ENCODE assay signal across 21 mouse cellular contexts in the genomic region with DNA sequence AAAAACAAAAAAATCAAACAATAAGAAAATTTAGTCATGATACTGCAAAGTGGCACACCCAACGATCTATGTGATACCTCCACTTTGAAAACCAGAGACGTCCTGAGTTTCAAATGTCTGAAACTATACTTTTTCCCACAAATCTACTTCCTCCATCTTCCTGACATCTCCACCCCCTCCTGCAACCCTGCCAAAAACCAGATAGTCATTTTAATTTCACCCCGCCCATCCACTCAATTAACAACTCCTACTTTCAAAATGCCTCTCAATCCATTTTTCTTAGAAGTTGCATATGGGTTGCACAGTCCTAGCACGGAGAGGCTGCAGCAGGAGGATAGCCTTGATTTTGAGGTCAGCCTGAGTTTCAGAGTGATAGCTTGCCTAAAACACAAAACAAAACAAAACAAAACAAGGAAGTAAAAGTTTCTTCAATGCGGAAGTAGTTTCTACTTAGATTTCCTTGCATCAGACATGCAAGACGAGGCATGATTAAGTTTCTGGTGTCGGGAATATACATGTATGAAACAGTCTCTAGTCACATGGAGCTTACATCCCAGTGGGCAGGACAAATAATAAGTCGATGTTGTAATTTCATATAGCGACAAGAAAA. TPM values are rescaled to one million over a fixed set of nuclear protein-coding genes. Genes with fewer than 3 reads are reported as not detected.
DNase-seq lines count a peak whose midpoint lies in the region; ATAC-seq and TF ChIP-seq lines count a peak whose summit lies in the region.
"Had no signal": no experiment of that assay in that cellular context is flagged by ENCODE, and none has a peak within 500 bp of the region (broad histone marks: within the 10 kb centered on the region; RNA-seq: fewer than 3 reads in every experiment).

No protein-coding gene starts in this region.

- H3K27ac ChIP-seq in liver, embryonic 14.5 days = no peak overlapping the region
- H3K27ac ChIP-seq in liver, embryonic 11.5 days (ENCODE audit: low read depth, low read length) = no peak overlapping the region
- no peak overlapping the region for H3K27ac ChIP-seq in CH12.LX (ENCODE audit: insufficient read depth, low read depth)
- 0 out of 2 replicates have a peak overlapping the region, but pooled peaks have one; percentile 55 for H3K27ac ChIP-seq in brown adipose tissue, adult 24 weeks (replicated peaks; ENCODE audit: low read depth, low read length)
- H3K27ac ChIP-seq in forebrain, embryonic 16.5 days (ENCODE audit: low read length) = no peak overlapping the region
- H3K27ac ChIP-seq: embryonic facial prominence, embryonic 10.5 days; heart, adult 2 months; kidney, postnatal 0 days; limb, embryonic 15.5 days; midbrain, embryonic 10.5 days; neural tube, embryonic 13.5 days had no signal

- 55% methylated on average over 9 of the region's 9 CpGs for WGBS in liver, embryonic 14.5 days (ENCODE audit: insufficient replicate concordance)
- WGBS in liver, embryonic 11.5 days = 74% methylated on average over 9 of the region's 9 CpGs
- 93% methylated on average over 9 of the region's 9 CpGs for WGBS in forebrain, embryonic 16.5 days

- no peak for DNase-seq in liver, embryonic 14.5 days (ENCODE audit: low read depth in 3 of 3, low spot score in 3 of 3)
- no peak for DNase-seq in liver, embryonic 11.5 days (ENCODE audit: low spot score)
- DNase-seq in CH12.LX (ENCODE audit: extremely low read depth) = no peak
- DNase-seq: adrenal gland, adult 8-10 months; cerebellum, adult 18-20 months; gastrocnemius, postnatal 10 days; heart, adult 2 months; kidney, adult 11 months; spleen, adult 18-20 months; thymus, adult 2 months had no signal

- TF ChIP-seq CTCF in liver, embryonic 14.5 days (IDR thresholded peaks at IDR 0.05; ENCODE audit: low read depth) = no peak
- TF ChIP-seq CTCF in CH12.LX (conservative IDR thresholded peaks at IDR 0.05 in 1 of 2, IDR thresholded peaks at IDR 0.05 in 1 of 2; ENCODE audit: low read depth in 2 of 2, low read length in 2 of 2) = no peak

- no peak for ATAC-seq in liver, embryonic 14.5 days (ENCODE audit: insufficient read depth)
- no peak for ATAC-seq in liver, embryonic 11.5 days (replicated peaks; ENCODE audit: low FRiP score)
- ATAC-seq in megakaryocyte progenitor cell, adult 5-6 weeks (replicated peaks; ENCODE audit: poor library complexity) = peak; percentile 12
- no peak for ATAC-seq in megakaryocyte-erythroid progenitor cell, adult 5-6 weeks (replicated peaks; ENCODE audit: low FRiP score, low TSS enrichment, poor library complexity, severe bottlenecking)
- ATAC-seq in forebrain, embryonic 16.5 days = no peak
- ATAC-seq: hindbrain, embryonic 16.5 days had no signal

- in situ Hi-C loops in CH12.LX (cut with MboI; ENCODE audit: low pct_ligation_motif_present, low pct_unique_long_range_greater_than_20kb, low sequenced_read_pairs) = no loop called here

- peaks cover 8 to 9% of the 10 kb centered on the region in 2 experiments for H3K4me1 ChIP-seq in liver, embryonic 14.5 days (replicated peaks; ENCODE audit: control insufficient read depth in 2 of 2, insufficient read depth in 2 of 2, low read length in 1 of 2)
- 0 out of 2 replicates have a peak, but pooled peaks cover 3% of the 10 kb centered on the region for H3K4me1 ChIP-seq in liver, embryonic 11.5 days (replicated peaks; ENCODE audit: control insufficient read depth, insufficient read depth, low read length)
- H3K4me1 ChIP-seq in CH12.LX (ENCODE audit: control insufficient read depth in 1 of 2, insufficient read depth in 2 of 2) = peaks cover 0 to 9% of the 10 kb centered on the region in 2 experiments; a peak in 1 of 4 replicates
- no peaks in the 10 kb centered on the region for H3K4me1 ChIP-seq in brown adipose tissue, adult 24 weeks (ENCODE audit: control insufficient read depth, insufficient read depth, insufficient read length, low read length)
- peaks cover 4% of the 10 kb centered on the region for H3K4me1 ChIP-seq in forebrain, embryonic 16.5 days (replicated peaks; ENCODE audit: control insufficient read depth, insufficient read depth, low read length)

- no peaks in the 10 kb centered on the region for H3K36me3 ChIP-seq in liver, embryonic 14.5 days (replicated peaks; ENCODE audit: control insufficient read depth, insufficient read depth, low read depth)
- no peaks in the 10 kb centered on the region for H3K36me3 ChIP-seq in liver, embryonic 11.5 days (ENCODE audit: control insufficient read depth, insufficient read depth, low read length)
- H3K36me3 ChIP-seq in CH12.LX (replicated peaks in 1 of 2; ENCODE audit: control insufficient read depth in 1 of 2, insufficient read depth in 1 of 2, low read length in 1 of 2) = peaks cover 0 to 5% of the 10 kb centered on the region in 2 experiments
- no peaks in the 10 kb centered on the region for H3K36me3 ChIP-seq in forebrain, embryonic 16.5 days (ENCODE audit: control insufficient read depth, insufficient read depth)
- H3K36me3 ChIP-seq: limb, embryonic 15.5 days; neural tube, embryonic 13.5 days had no signal

- H3K79me2 ChIP-seq in CH12.LX (replicated peaks; ENCODE audit: control insufficient read depth, extremely low read depth, insufficient read depth, poor library complexity, severe bottlenecking) = peaks cover under 1% of the 10 kb centered on the region

- H3K9ac ChIP-seq in liver, embryonic 14.5 days (replicated peaks) = no peak overlapping the region
- no peak overlapping the region for H3K9ac ChIP-seq in liver, embryonic 11.5 days (ENCODE audit: low read depth, low read length)
- no peak overlapping the region for H3K9ac ChIP-seq in CH12.LX (ENCODE audit: insufficient read depth, low read depth)
- H3K9ac ChIP-seq in forebrain, embryonic 16.5 days (replicated peaks; ENCODE audit: low read depth, low read length) = no peak overlapping the region
- H3K9ac ChIP-seq: limb, embryonic 15.5 days; neural tube, embryonic 13.5 days had no signal

- no peaks in the 10 kb centered on the region for H3K27me3 ChIP-seq in liver, embryonic 14.5 days (ENCODE audit: control insufficient read depth, insufficient read depth, low read length)
- H3K27me3 ChIP-seq in liver, embryonic 11.5 days (replicated peaks; ENCODE audit: control insufficient read depth, insufficient read depth, low read length) = no peaks in the 10 kb centered on the region
- no peaks in the 10 kb centered on the region for H3K27me3 ChIP-seq in CH12.LX (replicated peaks)
- H3K27me3 ChIP-seq in forebrain, embryonic 16.5 days (replicated peaks; ENCODE audit: control insufficient read depth, insufficient read depth, low read length) = no peaks in the 10 kb centered on the region
- H3K27me3 ChIP-seq: limb, embryonic 15.5 days; neural tube, embryonic 13.5 days had no signal

- TF ChIP-seq RAD21 in CH12.LX (IDR thresholded peaks at IDR 0.05; ENCODE audit: low read depth, low read length) = no peak

- dilution Hi-C loops in CH12.LX (cut with MboI; ENCODE audit: extremely low pct_ligation_motif_present, extremely low pct_unique_long_range_greater_than_20kb, low sequenced_read_pairs) = no loop called here

- no peak overlapping the region for H3K4me3 ChIP-seq in liver, embryonic 14.5 days (ENCODE audit: insufficient read depth in 1 of 2, low read depth in 2 of 2, low read length in 2 of 2)
- H3K4me3 ChIP-seq in liver, embryonic 11.5 days (ENCODE audit: low read depth, low read length) = no peak overlapping the region
- H3K4me3 ChIP-seq in CH12.LX (replicated peaks in 1 of 3; ENCODE audit: low read depth in 2 of 3, low read length in 2 of 3, poor library complexity in 1 of 3) = no peak overlapping the region
- no peak overlapping the region; the same call in 1 of the 2 replicates for H3K4me3 ChIP-seq in brown adipose tissue, adult 24 weeks (ENCODE audit: insufficient read depth, low read depth, low read length)
- H3K4me3 ChIP-seq in forebrain, embryonic 16.5 days (replicated peaks; ENCODE audit: low read length) = no peak overlapping the region
- H3K4me3 ChIP-seq: embryonic facial prominence, embryonic 10.5 days; heart, adult 2 months; limb, embryonic 15.5 days; midbrain, embryonic 10.5 days; neural tube, embryonic 13.5 days had no signal

- 0 out of 2 replicates have a peak overlapping the region, but pooled peaks have one; percentile 8 for H3K4me2 ChIP-seq in liver, embryonic 14.5 days (ENCODE audit: low read depth)
- H3K4me2 ChIP-seq in liver, embryonic 11.5 days = no peak overlapping the region; the same call in 1 of the 2 replicates
- no peak overlapping the region for H3K4me2 ChIP-seq in CH12.LX (ENCODE audit: insufficient read depth, low read depth, poor library complexity, severe bottlenecking)
- no peak overlapping the region for H3K4me2 ChIP-seq in forebrain, embryonic 16.5 days (ENCODE audit: low read length)
- H3K4me2 ChIP-seq: limb, embryonic 15.5 days; neural tube, embryonic 13.5 days had no signal

- H3K9me3 ChIP-seq in liver, embryonic 14.5 days (ENCODE audit: control insufficient read depth, low read length) = no peaks in the 10 kb centered on the region
- H3K9me3 ChIP-seq in liver, embryonic 11.5 days (ENCODE audit: control insufficient read depth, low read length) = no peaks in the 10 kb centered on the region
- H3K9me3 ChIP-seq in CH12.LX (replicated peaks; ENCODE audit: low read length) = peaks cover 3% of the 10 kb centered on the region
- no peaks in the 10 kb centered on the region for H3K9me3 ChIP-seq in forebrain, embryonic 16.5 days (ENCODE audit: control insufficient read depth, low read length)
- H3K9me3 ChIP-seq: limb, embryonic 15.5 days; midbrain, embryonic 10.5 days; neural tube, embryonic 13.5 days had no signal

- no peak for TF ChIP-seq POLR2A in CH12.LX (IDR thresholded peaks at IDR 0.05; ENCODE audit: low read depth, low read length)

- TF ChIP-seq EP300 in liver, embryonic 14.5 days (IDR thresholded peaks at IDR 0.05; ENCODE audit: low read depth) = no peak
- TF ChIP-seq EP300 in CH12.LX (IDR thresholded peaks at IDR 0.05; ENCODE audit: low read length) = no peak

RNA-seq across cellular contexts. Expression of a gene that starts 4.7 kb away (rescaled TPM):
- polyA plus RNA-seq in liver, embryonic 14.5 days (2012; rRNA removed) = 1.5 and 2.3 TPM in 2 replicates
- polyA plus RNA-seq in liver, embryonic 14.5 days (2014; fragmentation: Nextera tagmentation; extraction: Ambion mirVana) = 0.25 and 0.47 TPM in 2 replicates
- 1.3 and 1.9 TPM in 2 replicates for polyA plus RNA-seq in liver, embryonic 11.5 days (2014; fragmentation: Nextera tagmentation; extraction: Ambion mirVana)
- total RNA-seq in CH12.LX (2012; rRNA removed) (0.72 and 0.84 TPM in 2 replicates), CH12.LX (2014; rRNA removed) (0.50 and 1.0 TPM in 2 replicates)
- polyA plus RNA-seq in CH12.LX (2012; ENCODE audit: insufficient read length, low read depth) = 4.5 and 5.8 TPM in 2 replicates
- 1.8 TPM in 1 of 2 replicates, not detected in the other for polyA plus RNA-seq in brown adipose tissue, adult 24 weeks (2012; ENCODE audit: insufficient read depth, insufficient read length, missing spikeins)
- 0.98 and 1.2 TPM in 2 replicates for total RNA-seq in megakaryocyte progenitor cell, adult 5-6 weeks (2015)
- 1.9 TPM in 1 of 2 replicates, not detected in the other for total RNA-seq in megakaryocyte progenitor cell, adult 5-6 weeks (2017)
- total RNA-seq in megakaryocyte-erythroid progenitor cell, adult 5-6 weeks (2014; fragmentation: Nextera tagmentation) = 2.8 TPM in 1 of 2 replicates, not detected in the other
- total RNA-seq in megakaryocyte-erythroid progenitor cell, adult 5-6 weeks (2017) = 6.2 TPM in 1 of 2 replicates, not detected in the other
- 2.2 and 3.1 TPM in 2 replicates for polyA plus RNA-seq in forebrain, embryonic 16.5 days (2015; fragmentation: Nextera tagmentation; extraction: Ambion mirVana)
- total RNA-seq: hematopoietic stem cell, adult 5-6 weeks had no signal

RNA-seq across cellular contexts. Expression of a gene that starts 4.8 kb away (rescaled TPM):
- polyA plus RNA-seq in liver, embryonic 14.5 days (2012; rRNA removed) = 68.1 and 157 TPM in 2 replicates
- 62.4 and 64.4 TPM in 2 replicates for polyA plus RNA-seq in liver, embryonic 14.5 days (2014; fragmentation: Nextera tagmentation; extraction: Ambion mirVana)
- polyA plus RNA-seq in liver, embryonic 11.5 days (2014; fragmentation: Nextera tagmentation; extraction: Ambion mirVana) = 150 and 152 TPM in 2 replicates
- total RNA-seq in CH12.LX (2012; rRNA removed) (19.0 and 28.2 TPM in 2 replicates), CH12.LX (2014; rRNA removed) (41.3 and 52.2 TPM in 2 replicates)
- polyA plus RNA-seq in CH12.LX (2012; ENCODE audit: insufficient read length, low read depth) = 319 and 373 TPM in 2 replicates
- 75.8 and 84.9 TPM in 2 replicates for polyA plus RNA-seq in brown adipose tissue, adult 24 weeks (2012; ENCODE audit: insufficient read depth, insufficient read length, missing spikeins)
- 378 and 387 TPM in 2 replicates for total RNA-seq in megakaryocyte progenitor cell, adult 5-6 weeks (2015)
- total RNA-seq in megakaryocyte progenitor cell, adult 5-6 weeks (2017) = 92.7 and 143 TPM in 2 replicates
- total RNA-seq in megakaryocyte-erythroid progenitor cell, adult 5-6 weeks (2014; fragmentation: Nextera tagmentation) = 420 and 448 TPM in 2 replicates
- total RNA-seq in megakaryocyte-erythroid progenitor cell, adult 5-6 weeks (2017) = 177 and 197 TPM in 2 replicates
- polyA plus RNA-seq in forebrain, embryonic 16.5 days (2015; fragmentation: Nextera tagmentation; extraction: Ambion mirVana) = 164 and 187 TPM in 2 replicates

RNA-seq across cellular contexts. Expression of a gene that starts 55.9 kb away (rescaled TPM):
- polyA plus RNA-seq in liver, embryonic 14.5 days (2012; rRNA removed) = 77.5 and 115 TPM in 2 replicates
- polyA plus RNA-seq in liver, embryonic 14.5 days (2014; fragmentation: Nextera tagmentation; extraction: Ambion mirVana) = 49.2 and 57.2 TPM in 2 replicates
- 143 and 157 TPM in 2 replicates for polyA plus RNA-seq in liver, embryonic 11.5 days (2014; fragmentation: Nextera tagmentation; extraction: Ambion mirVana)
- total RNA-seq in CH12.LX (2012; rRNA removed) (75.6 and 97.6 TPM in 2 replicates), CH12.LX (2014; rRNA removed) (165 and 211 TPM in 2 replicates)
- 207 and 256 TPM in 2 replicates for polyA plus RNA-seq in CH12.LX (2012; ENCODE audit: insufficient read length, low read depth)
- polyA plus RNA-seq in brown adipose tissue, adult 24 weeks (2012; ENCODE audit: insufficient read depth, insufficient read length, missing spikeins) = 37.4 and 60.5 TPM in 2 replicates
- 283 and 299 TPM in 2 replicates for total RNA-seq in megakaryocyte progenitor cell, adult 5-6 weeks (2015)
- total RNA-seq in megakaryocyte progenitor cell, adult 5-6 weeks (2017) = 415 and 496 TPM in 2 replicates
- total RNA-seq in megakaryocyte-erythroid progenitor cell, adult 5-6 weeks (2014; fragmentation: Nextera tagmentation) = 265 and 360 TPM in 2 replicates
- 553 and 613 TPM in 2 replicates for total RNA-seq in megakaryocyte-erythroid progenitor cell, adult 5-6 weeks (2017)
- 246 and 250 TPM in 2 replicates for polyA plus RNA-seq in forebrain, embryonic 16.5 days (2015; fragmentation: Nextera tagmentation; extraction: Ambion mirVana)

RNA-seq across cellular contexts. Expression of a gene that starts 56.2 kb away (rescaled TPM):
- 9.5 and 14.3 TPM in 2 replicates for polyA plus RNA-seq in liver, embryonic 14.5 days (2012; rRNA removed)
- polyA plus RNA-seq in liver, embryonic 14.5 days (2014; fragmentation: Nextera tagmentation; extraction: Ambion mirVana) = 14.7 and 15.1 TPM in 2 replicates
- 52.6 and 61.2 TPM in 2 replicates for polyA plus RNA-seq in liver, embryonic 11.5 days (2014; fragmentation: Nextera tagmentation; extraction: Ambion mirVana)
- total RNA-seq in CH12.LX (2012; rRNA removed) = 50.4 and 64.9 TPM in 2 replicates
- total RNA-seq in CH12.LX (2014; rRNA removed) = 67.3 and 70.9 TPM in 2 replicates
- polyA plus RNA-seq in CH12.LX (2012; ENCODE audit: insufficient read length, low read depth) = 47.4 and 52.4 TPM in 2 replicates
- polyA plus RNA-seq in brown adipose tissue, adult 24 weeks (2012; ENCODE audit: insufficient read depth, insufficient read length, missing spikeins) = 6.6 and 7.1 TPM in 2 replicates
- 46.5 and 46.8 TPM in 2 replicates for total RNA-seq in megakaryocyte progenitor cell, adult 5-6 weeks (2015)
- total RNA-seq in megakaryocyte progenitor cell, adult 5-6 weeks (2017) = 45.9 and 47.4 TPM in 2 replicates
- total RNA-seq in megakaryocyte-erythroid progenitor cell, adult 5-6 weeks (2014; fragmentation: Nextera tagmentation) = 34.2 and 38.1 TPM in 2 replicates
- total RNA-seq in megakaryocyte-erythroid progenitor cell, adult 5-6 weeks (2017) = 30.1 and 39.3 TPM in 2 replicates
- polyA plus RNA-seq in forebrain, embryonic 16.5 days (2015; fragmentation: Nextera tagmentation; extraction: Ambion mirVana) = 68.0 and 69.1 TPM in 2 replicates
